Mouse (Mus musculus): Measurements from ENCODE around the gene Cand2.

The Cand2 gene

GRCm38 (mm10) chr6:115773966-115774413 is 348 bp upstream of the Cand2 start:
- DNase-seq (ENCODE audit: low spot score) = peak; percentile 43

DNA sequence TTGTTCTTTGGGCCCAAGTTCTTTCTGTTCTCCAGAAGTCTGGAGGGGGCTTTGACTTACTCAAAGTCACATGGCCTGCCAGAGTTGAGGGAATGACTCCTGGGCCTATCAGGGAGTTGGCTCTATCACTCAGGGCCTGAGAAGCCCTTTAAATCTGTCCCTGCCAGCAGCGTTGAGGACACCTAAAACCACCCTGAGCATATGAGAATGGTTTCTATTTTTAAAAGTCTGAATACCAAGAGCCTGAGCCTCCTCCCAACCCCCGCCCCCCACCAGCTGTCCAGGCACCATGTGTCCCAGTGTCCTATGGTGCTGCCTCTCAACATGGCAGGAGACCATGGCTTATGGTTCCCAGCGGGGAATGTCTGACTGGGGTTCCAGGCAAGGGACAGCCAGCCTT is 1.5 kb downstream of the Cand2 start:
- no peak for DNase-seq (ENCODE audit: low spot score)

DNA sequence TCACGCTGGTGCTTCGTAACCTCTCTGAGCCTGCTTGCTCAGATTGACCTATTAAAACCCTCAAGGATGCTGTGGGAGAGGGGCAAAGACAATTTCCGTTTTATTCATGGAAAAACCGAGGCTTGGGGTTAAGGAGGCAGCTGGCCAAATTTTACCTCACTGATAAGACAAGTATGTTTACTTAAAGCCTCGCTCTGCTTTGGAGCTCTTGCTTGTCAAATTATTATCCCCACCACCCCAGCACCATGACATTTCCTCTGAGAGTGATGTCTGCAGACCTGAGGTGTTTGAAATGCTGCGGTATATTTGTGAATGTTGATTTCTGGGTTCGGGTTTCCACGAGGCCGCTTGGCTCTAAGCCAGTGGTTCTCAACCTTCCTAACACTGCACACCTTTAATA is 2.0 kb downstream of the Cand2 start:
- DNase-seq (ENCODE audit: low spot score) = no peak

- DNase-seq (ENCODE audit: low spot score) = no peak
Observed at GRCm38 (mm10) chr6:115782781-115783180, 8.4 kb downstream of the Cand2 start.

DNA sequence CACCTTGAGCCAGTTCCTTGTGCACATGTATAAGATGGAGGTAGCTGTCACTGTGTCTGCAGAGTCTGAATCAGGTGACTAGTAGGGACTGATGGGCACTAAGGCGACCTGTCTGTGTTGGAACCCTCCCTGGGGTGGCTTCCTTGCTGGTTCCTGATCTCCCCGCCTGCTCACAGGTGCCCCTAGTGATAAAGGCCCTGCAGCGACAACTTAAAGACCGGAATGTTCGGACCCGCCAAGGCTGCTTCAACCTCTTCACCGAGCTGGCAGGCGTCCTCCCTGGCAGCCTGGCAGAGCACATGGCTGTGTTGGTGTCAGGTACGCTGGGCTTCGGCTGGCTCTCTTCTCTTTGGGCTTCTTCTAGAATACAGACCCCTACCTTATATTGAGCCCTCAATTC is 16.7 kb downstream of the Cand2 start:
- no peak for DNase-seq (ENCODE audit: low spot score)

DNA sequence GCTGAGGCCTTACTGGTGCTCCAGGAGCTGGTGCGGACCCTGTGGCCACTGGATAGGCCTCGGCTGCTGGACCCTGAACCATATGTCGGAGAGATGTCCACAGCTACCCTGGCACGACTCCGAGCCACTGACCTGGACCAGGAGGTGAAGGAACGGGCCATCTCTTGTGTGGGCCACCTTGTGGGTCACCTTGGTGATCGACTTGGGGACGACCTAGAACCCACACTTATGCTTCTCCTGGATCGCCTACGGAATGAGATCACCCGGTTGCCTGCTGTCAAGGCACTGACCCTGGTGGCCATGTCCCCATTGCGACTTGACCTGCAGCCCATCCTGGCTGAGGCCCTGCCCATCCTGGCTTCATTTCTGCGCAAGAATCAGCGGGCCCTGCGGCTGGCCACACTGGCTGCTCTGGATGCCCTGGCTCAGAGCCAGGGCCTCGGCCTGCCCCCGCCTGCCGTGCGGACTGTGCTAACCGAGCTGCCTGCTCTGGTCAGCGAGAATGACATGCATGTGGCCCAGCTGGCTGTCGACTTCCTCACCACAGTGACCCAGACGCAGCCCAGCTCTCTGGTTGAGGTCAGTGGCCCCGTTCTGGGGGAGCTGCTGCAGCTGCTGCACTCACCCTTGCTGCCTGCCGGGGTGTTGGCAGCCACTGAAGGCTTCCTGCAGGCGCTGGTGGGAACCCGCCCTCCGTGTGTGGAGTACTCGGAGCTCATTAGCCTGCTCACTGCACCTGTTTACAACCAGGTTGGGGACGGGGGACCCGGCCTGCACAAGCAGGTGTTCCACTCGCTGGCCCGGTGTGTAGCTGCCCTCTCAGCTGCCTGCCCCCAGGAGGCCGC is 17.7 kb downstream of the Cand2 start:
- peak; percentile 26 for DNase-seq (ENCODE audit: low spot score)

DNA sequence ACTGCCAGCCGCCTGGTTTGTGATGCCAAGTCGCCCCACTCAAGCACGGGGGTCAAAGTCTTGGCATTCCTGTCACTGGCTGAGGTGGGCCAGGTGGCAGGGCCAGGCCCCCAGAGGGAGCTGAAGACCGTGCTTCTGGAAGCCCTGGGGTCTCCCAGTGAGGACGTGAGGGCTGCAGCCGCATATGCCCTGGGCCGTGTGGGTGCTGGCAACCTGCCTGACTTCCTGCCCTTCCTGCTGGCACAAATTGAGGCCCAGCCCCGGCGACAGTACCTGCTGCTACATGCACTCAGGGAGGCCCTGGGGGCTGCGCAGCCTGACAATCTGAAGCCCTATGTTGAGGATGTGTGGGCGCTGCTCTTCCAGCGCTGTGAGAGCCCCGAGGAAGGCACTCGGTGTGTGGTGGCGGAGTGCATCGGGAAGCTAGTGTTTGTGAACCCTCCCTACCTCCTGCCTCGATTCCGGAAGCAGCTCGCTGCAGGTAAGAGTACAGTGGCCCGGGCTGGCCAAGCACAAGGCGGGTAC is 18.4 kb downstream of the Cand2 start:
- DNase-seq (ENCODE audit: low spot score) = peak; percentile 41

DNA sequence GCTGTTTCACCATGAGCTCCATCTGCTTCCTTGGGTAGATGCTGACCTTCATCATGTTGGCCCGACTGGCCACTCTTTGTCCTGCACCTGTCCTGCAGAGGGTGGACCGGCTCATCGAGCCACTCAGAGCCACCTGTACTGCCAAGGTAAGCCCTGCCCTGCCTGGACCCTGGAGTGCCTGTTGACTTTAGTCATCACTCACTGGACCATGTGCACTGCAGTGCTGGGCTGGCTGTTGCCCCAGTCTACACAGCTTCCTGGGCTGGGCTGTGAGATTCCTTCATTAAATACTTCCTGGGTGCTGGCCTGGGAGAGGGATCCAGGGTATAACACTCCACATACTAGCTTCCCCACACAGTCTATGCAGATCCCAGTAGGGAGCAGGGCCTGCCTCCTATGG is 27.5 kb downstream of the Cand2 start:
- no peak for DNase-seq (ENCODE audit: low spot score)

GRCm38 (mm10) chr6:115803541-115804382 is 29.4 kb downstream of the Cand2 start:
- peak; percentile 69 for DNase-seq (ENCODE audit: low spot score)

- no peak for DNase-seq (ENCODE audit: low spot score)
Observed at GRCm38 (mm10) chr6:115804432-115805192, 30.3 kb downstream of the Cand2 start.

GRCm38 (mm10) chr6:115807464-115808195 is 33.3 kb downstream of the Cand2 start:
- DNase-seq (ENCODE audit: low spot score) = no peak

DNA sequence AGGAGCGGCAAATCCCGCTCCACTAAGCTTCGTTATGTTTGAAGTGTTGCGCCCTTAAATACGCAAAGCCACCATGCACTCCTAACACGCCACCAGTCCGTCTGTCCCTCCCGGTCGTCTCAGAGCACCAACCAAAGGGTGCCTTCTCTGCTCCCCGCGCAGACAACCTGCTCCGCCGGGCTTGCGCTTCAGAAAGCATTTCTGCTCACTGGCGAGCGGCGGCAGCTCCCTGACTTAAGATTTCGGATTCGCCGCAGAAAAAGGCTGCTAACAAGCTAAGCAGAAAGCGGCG is 33.8 kb downstream of the Cand2 start:
- no peak for DNase-seq (ENCODE audit: low spot score)

DNA sequence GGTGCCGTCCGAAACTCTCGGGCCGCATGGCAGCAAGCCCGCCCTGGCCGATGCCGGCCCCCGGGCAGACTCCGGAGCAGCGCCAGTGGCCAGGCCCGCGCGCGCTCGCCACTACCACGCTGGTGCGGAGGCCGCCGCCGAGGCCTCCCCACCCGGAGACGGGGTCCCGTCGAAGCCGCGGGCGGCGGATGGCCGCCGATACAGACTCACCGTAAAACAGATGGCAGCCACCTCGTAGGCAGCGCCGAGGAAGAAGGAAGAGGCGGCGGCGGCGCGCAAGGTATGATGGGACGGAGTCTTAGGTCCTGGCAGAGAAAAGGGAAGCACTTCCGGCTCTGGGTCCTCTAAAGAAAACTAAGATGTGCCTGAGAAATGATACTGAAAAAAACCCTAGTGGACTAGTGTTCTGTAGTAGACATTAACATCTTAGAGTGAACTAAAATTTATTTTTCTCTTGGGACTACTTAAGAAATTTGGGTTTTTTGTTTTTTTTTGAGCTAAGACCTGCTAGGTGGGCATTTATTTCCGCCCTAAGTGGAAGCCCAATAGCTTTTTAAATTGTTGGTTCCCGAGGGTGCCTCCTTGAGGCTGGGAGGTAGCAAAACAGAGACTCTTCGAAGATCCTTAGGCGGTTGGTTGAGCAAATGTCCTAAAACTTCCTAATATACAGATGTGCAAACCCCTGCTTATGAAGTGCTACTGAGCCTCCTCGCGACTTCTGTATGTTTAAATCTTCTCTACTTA is 34.3 kb downstream of the Cand2 start, which contains the start of gene Rpl32:
Rpl32 (minus strand) TSS at position 260 of the 744 bp plus-strand sequence.
- DNase-seq (ENCODE audit: low spot score) = peak; percentile 82

DNA sequence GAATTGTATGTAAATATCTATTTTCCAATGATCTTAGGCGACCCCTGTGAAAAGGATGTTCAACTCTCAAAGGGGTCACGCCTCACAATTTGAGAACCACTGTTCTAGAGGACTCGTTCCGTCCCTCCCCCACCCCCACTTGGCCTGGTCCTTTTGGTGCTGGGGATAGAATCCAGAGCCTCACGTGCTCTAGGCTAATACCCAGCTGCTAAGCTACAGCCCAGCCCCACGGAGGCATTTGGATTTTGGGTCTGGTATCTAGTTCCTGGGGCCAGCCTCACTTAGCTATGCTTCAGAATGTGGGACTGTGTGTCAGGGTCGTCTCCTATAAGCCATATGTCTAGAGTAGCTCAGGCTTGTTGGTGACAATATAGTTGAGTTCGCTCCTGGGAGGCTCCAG is 37.3 kb downstream of the Cand2 start:
- no peak for DNase-seq (ENCODE audit: low spot score)

GRCm38 (mm10) chr6:115814104-115814503 is 39.8 kb downstream of the Cand2 start:
- peak; percentile 63 for DNase-seq (ENCODE audit: low spot score)

DNA sequence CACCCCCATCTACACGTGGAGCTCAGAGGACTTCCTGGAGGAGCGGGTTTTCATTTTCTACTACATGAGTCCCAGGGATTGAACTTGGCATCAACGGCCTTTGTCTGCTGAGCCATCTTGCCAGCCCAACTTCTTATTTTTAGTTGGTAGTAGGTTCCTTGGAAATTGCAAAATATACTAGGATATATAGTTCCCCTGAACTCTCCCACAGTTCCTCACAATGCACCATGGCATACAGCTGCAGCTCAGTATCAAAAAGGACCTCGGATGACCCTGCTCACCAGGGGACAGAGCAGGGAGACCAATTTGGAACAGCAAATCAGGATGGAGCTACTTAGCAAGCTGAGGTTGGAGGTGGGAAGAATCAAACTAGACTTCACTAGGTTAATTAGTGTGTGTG is 40.7 kb downstream of the Cand2 start:
- DNase-seq (ENCODE audit: low spot score) = no peak

DNA sequence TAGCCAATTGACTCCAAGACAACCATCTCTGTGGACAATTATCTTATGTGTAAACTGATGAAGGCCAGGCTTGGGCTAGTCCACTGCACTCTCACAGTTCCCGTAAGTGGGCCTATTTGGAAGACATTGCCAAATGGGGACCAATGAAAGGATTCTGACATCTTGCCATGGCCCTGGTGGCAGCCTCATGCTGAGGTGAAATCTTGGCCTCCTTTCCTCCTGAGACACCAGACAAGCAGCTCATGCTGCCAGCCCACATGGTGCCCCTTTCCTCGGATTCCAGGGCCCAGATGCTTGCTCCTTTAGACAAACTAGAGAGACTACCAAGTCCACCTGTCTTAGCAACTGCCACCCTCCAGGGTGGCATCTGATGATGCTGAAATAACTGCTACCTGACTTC is 43.8 kb downstream of the Cand2 start:
- DNase-seq (ENCODE audit: low spot score) = no peak

DNA sequence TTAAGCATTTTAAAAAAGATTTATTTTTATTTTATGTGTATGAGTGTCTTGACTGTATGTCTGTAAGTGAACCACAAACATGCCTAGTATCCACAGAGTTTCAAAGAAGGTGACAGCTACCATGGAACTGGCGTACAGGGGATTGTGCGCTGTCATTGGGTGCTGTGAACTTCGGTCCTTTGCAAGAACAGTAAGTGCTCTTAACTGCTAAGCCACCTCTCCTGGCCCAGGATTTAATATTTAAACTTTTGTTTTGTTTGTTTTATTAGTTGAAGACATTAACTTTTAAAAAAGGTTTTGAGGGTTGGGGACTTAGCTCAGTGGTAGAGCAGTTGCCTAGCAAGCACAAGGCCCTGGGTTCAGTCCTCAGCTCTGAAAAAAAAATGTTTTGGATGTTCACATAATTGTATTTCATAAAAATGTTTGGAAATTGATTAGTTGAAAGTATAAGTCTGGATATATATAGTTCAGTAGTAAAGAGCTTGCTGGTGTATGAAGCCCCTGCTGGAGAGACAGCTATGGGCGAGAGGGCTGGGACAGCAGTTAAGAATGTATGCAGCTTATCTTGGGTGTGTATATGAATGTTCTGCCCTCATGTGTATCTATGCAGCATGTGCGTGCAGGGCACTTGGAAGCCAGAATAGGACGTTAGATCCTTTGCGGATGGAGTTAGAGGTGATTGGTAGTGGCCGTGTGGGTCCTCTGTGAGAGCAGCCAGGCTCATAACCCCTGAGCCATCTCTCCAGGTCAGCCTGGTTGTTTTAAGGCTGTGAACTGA is 47.1 kb downstream of the Cand2 start:
- no peak for DNase-seq (ENCODE audit: low spot score)

DNA sequence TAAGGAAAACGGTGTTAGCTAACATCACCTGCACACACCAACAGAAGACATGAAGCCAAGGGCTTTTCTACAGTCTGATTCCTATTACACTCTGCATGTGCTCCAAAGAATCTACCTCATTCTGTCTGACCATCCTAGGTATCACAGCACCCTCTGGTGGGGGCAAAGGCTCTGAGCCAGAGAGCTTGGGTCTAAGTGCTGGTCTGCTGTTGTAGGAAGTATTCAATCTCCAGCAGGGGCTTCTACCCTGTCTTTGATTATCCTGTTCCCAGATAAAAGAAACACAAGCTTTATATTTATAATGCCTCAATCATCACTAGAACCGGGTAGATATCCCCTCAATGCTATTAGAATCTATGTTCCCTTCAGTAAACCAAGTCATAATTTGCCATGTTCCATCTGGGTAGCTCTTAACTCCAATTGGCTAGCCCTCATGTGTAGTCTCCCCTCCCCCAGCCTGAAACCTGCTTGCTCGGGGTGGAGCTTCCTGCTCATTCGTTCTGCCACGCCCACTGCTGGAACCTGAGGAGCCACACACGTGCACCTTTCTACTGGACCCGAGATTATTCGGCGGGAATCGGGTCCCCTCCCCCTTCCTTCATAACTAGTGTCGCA is 49.6 kb downstream of the Cand2 start:
- peak; percentile 48 for DNase-seq (ENCODE audit: low spot score)
